Mouse (Mus musculus): ENCODE results near the gene Fdx1. TPM values are rescaled to one million over a fixed set of nuclear protein-coding genes. Genes with fewer than 3 reads are reported as not detected.

The Fdx1 gene
- polyA plus RNA-seq, 1 experiment from 2014 or later: 135 TPM

DNA sequence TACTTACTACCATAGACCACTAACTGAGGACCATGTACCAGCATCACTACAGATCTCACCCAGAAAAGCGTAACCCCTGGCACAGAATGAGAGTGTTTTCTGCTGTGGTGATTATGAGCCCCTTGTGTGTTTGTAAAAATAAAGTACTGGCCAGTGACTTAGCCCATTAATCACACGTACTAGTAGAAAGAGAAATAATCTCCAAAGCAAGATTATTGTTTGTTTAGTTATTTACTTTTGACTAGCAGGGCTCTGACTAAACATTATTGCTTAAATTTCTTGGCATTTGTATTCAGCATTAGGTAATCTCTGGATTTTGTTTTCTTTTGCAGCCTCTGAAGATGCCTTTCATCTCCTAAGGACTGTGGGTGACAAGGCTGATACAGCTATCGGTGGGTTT is 55.1 kb downstream of the Fdx1 start:
- Histone ChIP-seq H3K4me3 (ENCODE audit: low read depth, low read length) (no peak overlapping the region), H3K27ac (ENCODE audit: low read depth) (no peak overlapping the region), H3K9me3 (ENCODE audit: low read length) (no peaks in the 10 kb centered on the region), H3K4me1 (ENCODE audit: insufficient read depth) (no peaks in the 10 kb centered on the region), H3K4me2 (ENCODE audit: low read depth, low read length) (no peak overlapping the region), H3K36me3 (replicated peaks; ENCODE audit: insufficient read depth, low read length) (no peaks in the 10 kb centered on the region), H3K9ac (replicated peaks) (no peak overlapping the region), H3K27me3 (ENCODE audit: insufficient read depth, low read length) (no peaks in the 10 kb centered on the region)
- ATAC-seq (no peak), DNase-seq (no peak)
- TF ChIP-seq CTCF (IDR thresholded peaks at IDR 0.05; ENCODE audit: low read depth): no peak
- no peak for TF ChIP-seq EP300 (IDR thresholded peaks at IDR 0.05; ENCODE audit: low read depth)
- WGBS (ENCODE audit: insufficient replicate concordance): 61% methylated on average over 3 of the region's 3 CpGs

GRCm38 (mm10) chr9:51906938-51907337 is 56.4 kb downstream of the Fdx1 start:
- 75% methylated on average over 8 of the region's 8 CpGs for WGBS (ENCODE audit: insufficient replicate concordance)
- Histone ChIP-seq H3K9me3 (ENCODE audit: low read length) (no peaks in the 10 kb centered on the region), H3K27me3 (ENCODE audit: insufficient read depth, low read length) (no peaks in the 10 kb centered on the region), H3K4me3 (ENCODE audit: low read depth, low read length) (no peak overlapping the region), H3K4me2 (ENCODE audit: low read depth, low read length) (no peak overlapping the region), H3K27ac (ENCODE audit: low read depth) (no peak overlapping the region), H3K4me1 (ENCODE audit: insufficient read depth) (no peaks in the 10 kb centered on the region), H3K36me3 (replicated peaks; ENCODE audit: insufficient read depth, low read length) (no peaks in the 10 kb centered on the region), H3K9ac (replicated peaks) (no peak overlapping the region)
- ATAC-seq (no peak), DNase-seq (no peak)
- TF ChIP-seq EP300 (IDR thresholded peaks at IDR 0.05; ENCODE audit: low read depth): no peak
- TF ChIP-seq CTCF (IDR thresholded peaks at IDR 0.05; ENCODE audit: low read depth): no peak

Other genes with a start within 250 kb of the Fdx1 start
- 0.01 and 0.02 TPM in 2 replicates for gene Arhgap20, start 198.2 kb downstream of the Fdx1 start, polyA plus RNA-seq (2015; fragmentation: Nextera tagmentation; extraction: Ambion mirVana)
- gene Rdx, start 83.6 kb upstream of the Fdx1 start, polyA plus RNA-seq (2015; fragmentation: Nextera tagmentation; extraction: Ambion mirVana): 57.7 and 71.5 TPM in 2 replicates
- gene Zc3h12c, start 205.0 kb upstream of the Fdx1 start, polyA plus RNA-seq (2015; fragmentation: Nextera tagmentation; extraction: Ambion mirVana): 0.72 and 0.75 TPM in 2 replicates